Mouse (Mus musculus): ENCODE data around the gene Gng7. TPM values are rescaled to one million over a fixed set of nuclear protein-coding genes. Genes with fewer than 3 reads are reported as not detected.

Gene Gng7
- polyA plus RNA-seq, 1 experiment from 2014 or later, result 1.3 TPM

GRCm38 (mm10) chr10:80955536-80955935, 59.2 kb downstream of the Gng7 start:
- Histone ChIP-seq H3K4me1 (ENCODE audit: insufficient read depth) (peaks cover 12% of the 10 kb centered on the region), H3K9me3 (ENCODE audit: low read length) (no peaks in the 10 kb centered on the region), H3K4me3 (ENCODE audit: low read depth, low read length) (no peak overlapping the region), H3K9ac (replicated peaks) (no peak overlapping the region), H3K36me3 (replicated peaks; ENCODE audit: insufficient read depth, low read length) (no peaks in the 10 kb centered on the region), H3K27ac (ENCODE audit: low read depth) (no peak overlapping the region), H3K4me2 (ENCODE audit: low read depth, low read length) (no peak overlapping the region), H3K27me3 (ENCODE audit: insufficient read depth, low read length) (no peaks in the 10 kb centered on the region)
- ATAC-seq, result no peak
- TF ChIP-seq CTCF (IDR thresholded peaks at IDR 0.05; ENCODE audit: low read depth) (peak; percentile 88), EP300 (IDR thresholded peaks at IDR 0.05; ENCODE audit: low read depth) (no peak)
- DNase-seq, result peak; percentile 60
- WGBS (ENCODE audit: insufficient replicate concordance), result 20% methylated on average over 9 of the region's 9 CpGs

GRCm38 (mm10) chr10:80954843-80955242, 59.9 kb downstream of the Gng7 start:
- TF ChIP-seq EP300 (IDR thresholded peaks at IDR 0.05; ENCODE audit: low read depth) (no peak), CTCF (IDR thresholded peaks at IDR 0.05; ENCODE audit: low read depth) (no peak)
- Histone ChIP-seq H3K27ac (ENCODE audit: low read depth) (no peak overlapping the region), H3K9ac (replicated peaks) (no peak overlapping the region), H3K9me3 (ENCODE audit: low read length) (no peaks in the 10 kb centered on the region), H3K4me2 (ENCODE audit: low read depth, low read length) (no peak overlapping the region), H3K4me1 (ENCODE audit: insufficient read depth) (peaks cover 6% of the 10 kb centered on the region), H3K36me3 (replicated peaks; ENCODE audit: insufficient read depth, low read length) (no peaks in the 10 kb centered on the region), H3K4me3 (ENCODE audit: low read depth, low read length) (no peak overlapping the region), H3K27me3 (ENCODE audit: insufficient read depth, low read length) (no peaks in the 10 kb centered on the region)
- DNase-seq, result no peak
- no peak for ATAC-seq
- 49% methylated on average over 6 of the region's 6 CpGs for WGBS (ENCODE audit: insufficient replicate concordance)

GRCm38 (mm10) chr10:80954415-80954814, 60.3 kb downstream of the Gng7 start:
- DNase-seq, result no peak
- no peak overlapping the region for H3K9ac ChIP-seq (replicated peaks)
- H3K4me3 ChIP-seq (ENCODE audit: low read depth, low read length), result no peak overlapping the region
- H3K9me3 ChIP-seq (ENCODE audit: low read length), result no peaks in the 10 kb centered on the region
- no peak for TF ChIP-seq EP300 (IDR thresholded peaks at IDR 0.05; ENCODE audit: low read depth)
- no peak for TF ChIP-seq CTCF (IDR thresholded peaks at IDR 0.05; ENCODE audit: low read depth)
- ATAC-seq, result no peak
- 89% methylated on average over 13 of the region's 13 CpGs for whole genome bisulfite sequencing (ENCODE audit: insufficient replicate concordance)
- H3K27ac ChIP-seq (ENCODE audit: low read depth), result no peak overlapping the region
- peaks cover 4% of the 10 kb centered on the region for H3K4me1 ChIP-seq (ENCODE audit: insufficient read depth)
- no peaks in the 10 kb centered on the region for H3K36me3 ChIP-seq (replicated peaks; ENCODE audit: insufficient read depth, low read length)
- H3K27me3 ChIP-seq (ENCODE audit: insufficient read depth, low read length), result no peaks in the 10 kb centered on the region
- H3K4me2 ChIP-seq (ENCODE audit: low read depth, low read length), result no peak overlapping the region

- no peak overlapping the region for H3K9ac ChIP-seq (replicated peaks)
- DNase-seq (no peak), ATAC-seq (no peak)
- no peaks in the 10 kb centered on the region for H3K36me3 ChIP-seq (replicated peaks; ENCODE audit: insufficient read depth, low read length)
- 51% methylated on average over 15 of the region's 15 CpGs for WGBS (ENCODE audit: insufficient replicate concordance)
- no peak overlapping the region for H3K27ac ChIP-seq (ENCODE audit: low read depth)
- no peaks in the 10 kb centered on the region for H3K27me3 ChIP-seq (ENCODE audit: insufficient read depth, low read length)
- H3K4me3 ChIP-seq (ENCODE audit: low read depth, low read length), result no peak overlapping the region
- H3K4me2 ChIP-seq (ENCODE audit: low read depth, low read length), result no peak overlapping the region
- H3K9me3 ChIP-seq (ENCODE audit: low read length), result no peaks in the 10 kb centered on the region
- no peak for TF ChIP-seq CTCF (IDR thresholded peaks at IDR 0.05; ENCODE audit: low read depth)
- no peak for TF ChIP-seq EP300 (IDR thresholded peaks at IDR 0.05; ENCODE audit: low read depth)
- H3K4me1 ChIP-seq (ENCODE audit: insufficient read depth), result peaks cover 4% of the 10 kb centered on the region; the same call in 1 of the 2 replicates
These were observed 62.3 kb downstream of the Gng7 start for GRCm38 (mm10) chr10:80952449-80952848.

- Histone ChIP-seq H3K4me1 (ENCODE audit: insufficient read depth) (peaks cover 8% of the 10 kb centered on the region; the same call in 1 of the 2 replicates), H3K9ac (replicated peaks) (no peak overlapping the region), H3K4me3 (ENCODE audit: low read depth, low read length) (no peak overlapping the region), H3K27ac (ENCODE audit: low read depth) (no peak overlapping the region), H3K36me3 (replicated peaks; ENCODE audit: insufficient read depth, low read length) (no peaks in the 10 kb centered on the region), H3K9me3 (ENCODE audit: low read length) (no peaks in the 10 kb centered on the region), H3K4me2 (ENCODE audit: low read depth, low read length) (no peak overlapping the region), H3K27me3 (ENCODE audit: insufficient read depth, low read length) (no peaks in the 10 kb centered on the region)
- 68% methylated on average over 10 of the region's 10 CpGs for WGBS (ENCODE audit: insufficient replicate concordance)
- TF ChIP-seq CTCF (IDR thresholded peaks at IDR 0.05; ENCODE audit: low read depth) (no peak), EP300 (IDR thresholded peaks at IDR 0.05; ENCODE audit: low read depth) (no peak)
- DNase-seq (no peak), ATAC-seq (no peak)
These were observed 62.9 kb downstream of the Gng7 start for GRCm38 (mm10) chr10:80951761-80952390.

- ATAC-seq, result no peak
- peaks cover 4% of the 10 kb centered on the region; the same call in 1 of the 2 replicates for H3K4me1 ChIP-seq (ENCODE audit: insufficient read depth)
- H3K4me2 ChIP-seq (ENCODE audit: low read depth, low read length), result no peak overlapping the region
- H3K4me3 ChIP-seq (ENCODE audit: low read depth, low read length), result no peak overlapping the region
- H3K9me3 ChIP-seq (ENCODE audit: low read length), result no peaks in the 10 kb centered on the region
- H3K27ac ChIP-seq (ENCODE audit: low read depth), result no peak overlapping the region
- no peak overlapping the region for H3K9ac ChIP-seq (replicated peaks)
- TF ChIP-seq CTCF (IDR thresholded peaks at IDR 0.05; ENCODE audit: low read depth) (no peak), EP300 (IDR thresholded peaks at IDR 0.05; ENCODE audit: low read depth) (no peak)
- H3K36me3 ChIP-seq (replicated peaks; ENCODE audit: insufficient read depth, low read length), result no peaks in the 10 kb centered on the region
- WGBS (ENCODE audit: insufficient replicate concordance), result 32% methylated on average over 5 of the region's 5 CpGs
- H3K27me3 ChIP-seq (ENCODE audit: insufficient read depth, low read length), result no peaks in the 10 kb centered on the region
- DNase-seq, result no peak
These were observed 64.4 kb downstream of the Gng7 start for GRCm38 (mm10) chr10:80950314-80950713.
